Mouse (Mus musculus) embryonic facial prominence, embryonic 14.5 days (tissue): ENCODE results near the gene Tap2. TPM values are rescaled to one million over a fixed set of nuclear protein-coding genes. Genes with fewer than 3 reads are reported as not detected.

Source experiments
- ATAC-seq: fragments of 200-750 bp; cut with Nextera tagmentation; 2 replicates; pipeline ENCODE4 v1.8.0; 2017; ENCODE audit warnings: low read depth, moderate number of reproducible peaks, moderate TSS enrichment
- DNase-seq: peaks from one replicate; pipeline ENCODE4 v3.0.0-alpha.2; 2015; ENCODE audit warnings: low spot score
- H3K27ac ChIP-seq: fragments of 300-500 bp; sonication (generic); replicated peaks from 2 replicates; pipeline ENCODE4 v1.5.1; 2014; ENCODE audit warnings: low read depth, mild to moderate bottlenecking, low read length, moderate library complexity
- H3K27me3 ChIP-seq: fragments of 300-500 bp; sonication (generic); replicated peaks from 2 replicates; pipeline ENCODE4 v1.6.1; 2014; ENCODE audit warnings: low read length; ENCODE audit not compliant: control insufficient read depth, insufficient read depth
- H3K36me3 ChIP-seq: fragments of 300-500 bp; sonication (generic); 2 replicates; pipeline ENCODE4 v1.6.1; 2014; ENCODE audit warnings: low read length, mixed read lengths; ENCODE audit not compliant: control insufficient read depth, insufficient read depth
- H3K4me1 ChIP-seq: fragments of 300-500 bp; sonication (generic); 2 replicates; pipeline ENCODE4 v1.6.1; 2014; ENCODE audit warnings: antibody characterized with exemption, low read length; ENCODE audit not compliant: control insufficient read depth, insufficient read depth
- H3K4me2 ChIP-seq: fragments of 300-500 bp; sonication (generic); 2 replicates; pipeline ENCODE4 v1.6.1; 2014; ENCODE audit warnings: low read depth, mild to moderate bottlenecking, low read length, moderate library complexity, mixed read lengths
- H3K4me3 ChIP-seq: fragments of 300-500 bp; sonication (generic); 2 replicates; pipeline ENCODE4 v1.5.1; 2014; ENCODE audit warnings: low read depth, mild to moderate bottlenecking, low read length
- H3K9ac ChIP-seq: fragments of 300-500 bp; sonication (generic); 2 replicates; pipeline ENCODE4 v1.6.1; 2014; ENCODE audit warnings: low read depth, mild to moderate bottlenecking, low read length, moderate library complexity, mixed read lengths
- H3K9me3 ChIP-seq: fragments of 300-500 bp; sonication (generic); 2 replicates; pipeline ENCODE4 v1.6.1; 2016; ENCODE audit warnings: low read length; ENCODE audit not compliant: control insufficient read depth
- WGBS: fragments of 180-500 bp; shearing (Covaris S2); extraction: QIAGEN DNeasy Blood & Tissue Kit; methylation state at CpG from one replicate; pipeline ENCODE4 v1.1.7; 2014; 5-methylcytosine and 5-hydroxymethylcytosine counted together
- polyA plus RNA-seq: library from polyadenylated mRNA; unstranded; fragments of >200 nt; fragmentation: Nextera tagmentation; extraction: Ambion mirVana; gene quantifications from 2 replicates; pipeline ENCODE4 v1.2.1, GENCODE M21; 2014

Tap2 gene
- polyA plus RNA-seq, 1 experiment from 2014 or later: 3.3 TPM

GRCm38 (mm10) chr17:34188010-34188409 lies 15.3 kb upstream of the Tap2 start:
- H3K9ac ChIP-seq: peak overlapping the region; percentile 71
- H3K9me3 ChIP-seq: no peaks in the 10 kb centered on the region
- peaks cover 6% of the 10 kb centered on the region; the same call in 1 of the 2 replicates for H3K4me1 ChIP-seq
- peaks cover 35% of the 10 kb centered on the region for H3K27me3 ChIP-seq
- 1% methylated on average over 13 of the region's 20 CpGs for WGBS
- ATAC-seq (no peak), DNase-seq (no peak)
- peak overlapping the region; percentile 57 for H3K4me3 ChIP-seq
- peak overlapping the region; percentile 84 for H3K27ac ChIP-seq
- no peaks in the 10 kb centered on the region for H3K36me3 ChIP-seq
- peak overlapping the region; percentile 95 for H3K4me2 ChIP-seq

DNA sequence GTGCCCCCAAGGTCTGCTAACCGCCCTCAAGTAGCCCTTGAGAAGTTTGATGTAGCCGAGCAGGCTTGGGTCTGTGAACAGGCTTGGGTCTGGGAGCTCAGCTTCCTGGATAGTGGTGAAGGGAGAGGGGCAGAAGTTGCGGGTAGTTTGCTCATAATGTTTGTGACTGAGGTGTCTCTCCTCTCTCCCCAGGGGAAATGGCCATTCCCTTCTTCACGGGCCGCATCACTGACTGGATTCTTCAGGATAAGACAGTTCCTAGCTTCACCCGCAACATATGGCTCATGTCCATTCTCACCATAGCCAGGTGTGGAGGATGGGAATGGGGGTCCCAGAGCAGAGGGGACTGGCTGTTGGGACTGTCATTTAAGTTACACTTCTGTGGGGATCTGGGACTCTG lies 14.3 kb upstream of the Tap2 start:
- H3K4me2 ChIP-seq: no peak overlapping the region
- peaks cover 42% of the 10 kb centered on the region for H3K27me3 ChIP-seq
- 69% methylated on average over 6 of the region's 6 CpGs for WGBS
- no peak overlapping the region for H3K9ac ChIP-seq
- no peak overlapping the region for H3K27ac ChIP-seq
- no peaks in the 10 kb centered on the region for H3K36me3 ChIP-seq
- no peaks in the 10 kb centered on the region for H3K9me3 ChIP-seq
- no peak for DNase-seq
- no peak for ATAC-seq
- H3K4me1 ChIP-seq: peaks cover 6% of the 10 kb centered on the region; the same call in 1 of the 2 replicates
- H3K4me3 ChIP-seq: no peak overlapping the region

GRCm38 (mm10) chr17:34192852-34193251 lies 10.5 kb upstream of the Tap2 start:
- no peak overlapping the region for H3K27ac ChIP-seq
- no peaks in the 10 kb centered on the region for H3K36me3 ChIP-seq
- peaks cover 2% of the 10 kb centered on the region for H3K4me1 ChIP-seq
- no peak overlapping the region for H3K4me2 ChIP-seq
- WGBS: 19% methylated on average over 16 of the region's 16 CpGs
- DNase-seq (peak; percentile 53), ATAC-seq (peak; percentile 50; the same call in 1 of the 2 replicates)
- no peak overlapping the region for H3K9ac ChIP-seq
- H3K9me3 ChIP-seq: no peaks in the 10 kb centered on the region
- H3K27me3 ChIP-seq: peaks cover 58% of the 10 kb centered on the region
- no peak overlapping the region for H3K4me3 ChIP-seq

- H3K9ac ChIP-seq: no peak overlapping the region
- H3K27me3 ChIP-seq: peaks cover 64% of the 10 kb centered on the region
- no peak overlapping the region for H3K4me2 ChIP-seq
- no peak overlapping the region for H3K4me3 ChIP-seq
- H3K9me3 ChIP-seq: no peaks in the 10 kb centered on the region
- peaks cover 8% of the 10 kb centered on the region for H3K4me1 ChIP-seq
- ATAC-seq (no peak), DNase-seq (no peak)
- H3K36me3 ChIP-seq: no peaks in the 10 kb centered on the region
- no peak overlapping the region for H3K27ac ChIP-seq
- whole genome bisulfite sequencing: 48% methylated on average over 8 of the region's 8 CpGs
Measured at GRCm38 (mm10) chr17:34193468-34193867, 9.9 kb upstream of the Tap2 start.

- Histone ChIP-seq H3K27ac (no peak overlapping the region), H3K36me3 (no peaks in the 10 kb centered on the region), H3K4me3 (no peak overlapping the region), H3K4me1 (peaks cover 8% of the 10 kb centered on the region), H3K4me2 (no peak overlapping the region), H3K9me3 (no peaks in the 10 kb centered on the region), H3K9ac (no peak overlapping the region), H3K27me3 (peaks cover 68% of the 10 kb centered on the region)
- no peak for ATAC-seq
- WGBS: 86% methylated on average over 4 of the region's 4 CpGs
- no peak for DNase-seq
Measured at GRCm38 (mm10) chr17:34194723-34195122, 8.6 kb upstream of the Tap2 start.

DNA sequence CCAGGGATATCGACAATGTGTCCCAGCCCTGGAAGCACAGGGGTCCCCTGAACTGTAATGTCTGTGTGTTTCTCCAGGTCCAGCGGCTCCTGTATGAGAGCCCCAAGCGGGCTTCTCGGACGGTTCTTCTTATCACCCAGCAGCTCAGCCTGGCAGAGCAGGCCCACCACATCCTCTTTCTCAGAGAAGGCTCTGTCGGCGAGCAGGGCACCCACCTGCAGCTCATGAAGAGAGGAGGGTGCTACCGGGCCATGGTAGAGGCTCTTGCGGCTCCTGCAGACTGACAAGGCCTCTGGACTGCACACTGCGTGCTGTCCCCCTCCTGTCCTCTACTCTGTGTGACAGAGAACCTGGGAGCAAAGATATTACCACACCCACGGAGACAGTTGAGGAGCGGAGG lies 6.8 kb upstream of the Tap2 start:
- ATAC-seq (no peak), DNase-seq (no peak)
- Histone ChIP-seq H3K36me3 (no peaks in the 10 kb centered on the region), H3K27ac (no peak overlapping the region), H3K4me1 (peaks cover 8% of the 10 kb centered on the region), H3K9ac (no peak overlapping the region), H3K9me3 (no peaks in the 10 kb centered on the region), H3K4me2 (no peak overlapping the region), H3K4me3 (no peak overlapping the region), H3K27me3 (peaks cover 73% of the 10 kb centered on the region)
- WGBS: 36% methylated on average over 12 of the region's 12 CpGs

- Histone ChIP-seq H3K4me1 (peaks cover 8% of the 10 kb centered on the region), H3K9ac (peak within 1 kb of the TSS; percentile 52), H3K36me3 (no peaks in the 10 kb centered on the region), H3K4me2 (peak within 1 kb of the TSS; percentile 57), H3K4me3 (peak within 1 kb of the TSS; percentile 43), H3K27me3 (peaks cover 66% of the 10 kb centered on the region), H3K27ac (no peak within 1 kb of the TSS), H3K9me3 (no peaks in the 10 kb centered on the region)
- 4% methylated on average over 41 of the region's 41 CpGs for WGBS
- DNase-seq (peak; percentile 92), ATAC-seq (peak; percentile 84)
Measured at GRCm38 (mm10) chr17:34196941-34197894, 6.1 kb upstream of the Tap2 start, which contains the start of gene Psmb8. TSS of gene Psmb8 (plus strand) at chr17:34197721.

GRCm38 (mm10) chr17:34197904-34198520 lies 5.3 kb upstream of the Tap2 start:
- 3% methylated on average over 32 of the region's 32 CpGs for WGBS
- Histone ChIP-seq H3K27ac (no peak overlapping the region), H3K9me3 (no peaks in the 10 kb centered on the region), H3K4me1 (peaks cover 8% of the 10 kb centered on the region), H3K4me2 (peak overlapping the region; percentile 57), H3K36me3 (no peaks in the 10 kb centered on the region), H3K4me3 (peak overlapping the region; percentile 43), H3K27me3 (peaks cover 63% of the 10 kb centered on the region), H3K9ac (peak overlapping the region; percentile 52)
- DNase-seq (no peak), ATAC-seq (no peak)
